8 mouse cellular contexts compared by ENCODE assay signal in the genomic region with DNA sequence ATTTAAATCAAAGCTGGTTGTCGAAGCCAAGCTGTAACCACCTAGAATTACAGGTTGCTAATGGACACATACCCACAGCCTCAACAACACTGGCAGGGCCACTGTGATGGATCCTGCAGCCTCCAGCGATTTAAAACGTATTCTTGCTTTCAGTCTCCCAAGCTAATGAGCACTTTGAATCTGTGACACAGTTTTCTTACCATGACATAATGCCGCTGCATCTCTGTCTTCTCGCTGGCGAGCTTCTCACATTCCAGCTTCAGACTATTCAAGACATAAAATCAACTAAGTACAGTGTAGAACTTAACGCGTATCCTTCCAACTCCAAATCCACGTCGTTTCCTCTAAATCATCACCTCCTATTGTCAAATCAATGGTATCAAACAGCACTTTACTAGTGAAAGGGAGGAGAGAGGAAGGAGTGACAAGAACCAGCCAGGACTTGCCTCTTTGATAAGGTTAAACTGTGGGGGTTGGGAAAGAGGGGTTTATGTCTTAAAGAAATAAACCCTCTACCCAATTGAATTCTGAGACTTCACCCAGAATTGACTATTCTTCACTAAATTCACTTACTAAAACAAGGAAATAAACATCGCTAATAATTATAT. TPM values are rescaled to one million over a fixed set of nuclear protein-coding genes. Genes with fewer than 3 reads are reported as not detected.
DNase-seq lines count a peak whose midpoint lies in the region; ATAC-seq and TF ChIP-seq lines count a peak whose summit lies in the region.

No protein-coding gene starts in this region.

- peak; percentile 49 for DNase-seq in kidney, postnatal 0 days (ENCODE audit: low spot score)
- DNase-seq in kidney, adult 8-10 months, result no peak
- peak; percentile 59 for DNase-seq in embryo, embryonic 10.5 days (ENCODE audit: low spot score)
- peak; percentile 49 for DNase-seq in naive thymus-derived CD4-positive, alpha-beta T cell, adult 2 months (ENCODE audit: low read depth)
- DNase-seq in urinary bladder, adult 2 months (ENCODE audit: low spot score), result no peak
- DNase-seq in adrenal gland, postnatal 4 days (ENCODE audit: low spot score in 2 of 2), result no peak

- H3K27ac ChIP-seq in kidney, postnatal 0 days, result no peak overlapping the region
- peak overlapping the region; percentile 45; the same call in 1 of the 2 replicates for H3K27ac ChIP-seq in hindbrain, embryonic 15.5 days (replicated peaks)

- peak overlapping the region; percentile 97 for H3K4me3 ChIP-seq in kidney, postnatal 0 days (replicated peaks; ENCODE audit: low read depth, low read length)
- H3K4me3 ChIP-seq in hindbrain, embryonic 15.5 days, result peak overlapping the region; percentile 87

- H3K9ac ChIP-seq in kidney, postnatal 0 days (ENCODE audit: low read depth, low read length), result no peak overlapping the region
- peak overlapping the region; percentile 33 for H3K9ac ChIP-seq in hindbrain, embryonic 15.5 days

- H3K4me2 ChIP-seq in kidney, postnatal 0 days (ENCODE audit: low read length), result peak overlapping the region; percentile 76
- H3K4me2 ChIP-seq in hindbrain, embryonic 15.5 days, result peak overlapping the region; percentile 57

- no peaks in the 10 kb centered on the region for H3K36me3 ChIP-seq in kidney, postnatal 0 days (ENCODE audit: insufficient read depth, low read length)
- H3K36me3 ChIP-seq in hindbrain, embryonic 15.5 days, result no peaks in the 10 kb centered on the region

- WGBS in kidney, postnatal 0 days, result 20% methylated on average over 11 of the region's 11 CpGs
- 11% methylated on average over 11 of the region's 11 CpGs for WGBS in hindbrain, embryonic 15.5 days

- H3K9me3 ChIP-seq in kidney, postnatal 0 days (replicated peaks; ENCODE audit: low read length), result no peaks in the 10 kb centered on the region
- H3K9me3 ChIP-seq in hindbrain, embryonic 15.5 days, result no peaks in the 10 kb centered on the region

- no peak for TF ChIP-seq CTCF in kidney, postnatal 0 days (IDR thresholded peaks at IDR 0.05; ENCODE audit: low read depth)

- no peak for ATAC-seq in kidney, postnatal 0 days (replicated peaks; ENCODE audit: low FRiP score, low read depth)
- ATAC-seq in hindbrain, embryonic 15.5 days (ENCODE audit: low FRiP score, low read depth), result no peak
- no peak for ATAC-seq in granulocyte monocyte progenitor cell, adult 5-6 weeks (replicated peaks; ENCODE audit: poor library complexity, severe bottlenecking)

- no peaks in the 10 kb centered on the region for H3K27me3 ChIP-seq in kidney, postnatal 0 days (ENCODE audit: insufficient read depth, low read length)
- 0 out of 2 replicates have a peak, but pooled peaks cover 2% of the 10 kb centered on the region for H3K27me3 ChIP-seq in hindbrain, embryonic 15.5 days

- peaks cover 5% of the 10 kb centered on the region for H3K4me1 ChIP-seq in kidney, postnatal 0 days (replicated peaks; ENCODE audit: insufficient read depth, low read length)
- H3K4me1 ChIP-seq in hindbrain, embryonic 15.5 days (replicated peaks), result peaks cover 41% of the 10 kb centered on the region

RNA-seq across cellular contexts. Expression of a gene that starts 2.4 kb away (rescaled TPM):
- 11.2 and 12.8 TPM in 2 replicates for polyA plus RNA-seq in kidney, postnatal 0 days (2015; fragmentation: Nextera tagmentation; extraction: Ambion mirVana)
- polyA plus RNA-seq in hindbrain, embryonic 15.5 days (2015; fragmentation: Nextera tagmentation; extraction: Ambion mirVana), result 28.7 and 29.7 TPM in 2 replicates
- polyA plus RNA-seq in urinary bladder, adult 2 months (2012; rRNA removed), result 10.1 and 11.2 TPM in 2 replicates
- 10 to 100 TPM; 15.6 to 18.5 TPM for total RNA-seq in adrenal gland, postnatal 4 days (2021)
- total RNA-seq in granulocyte monocyte progenitor cell, adult 5-6 weeks (2014; fragmentation: Nextera tagmentation), result 23.0 and 25.1 TPM in 2 replicates
- total RNA-seq in granulocyte monocyte progenitor cell, adult 5-6 weeks (2017), result 15.0 and 16.8 TPM in 2 replicates

Comparison
In these comparisons a context has a peak if more than half of its experiments do, and no peak if none do; other contexts are left out.
1. DNase-seq: peak in kidney, postnatal 0 days (single experiment), embryo, embryonic 10.5 days (single experiment) and naive thymus-derived CD4-positive, alpha-beta T cell, adult 2 months (single experiment); none in kidney, adult 8-10 months (0 of 2), urinary bladder, adult 2 months (single experiment) and adrenal gland, postnatal 4 days (0 of 2).